Mouse (Mus musculus) limb, embryonic 11.5 days (tissue): ENCODE results near the gene 4430402I18Rik. TPM values are rescaled to one million over a fixed set of nuclear protein-coding genes. Genes with fewer than 3 reads are reported as not detected.

Experiments used
- ATAC-seq: fragments of 200-750 bp; cut with Nextera tagmentation; 2 replicates; pipeline ENCODE4 v1.8.0; 2017; ENCODE audit warnings: low read depth; ENCODE audit not compliant: insufficient number of reproducible peaks, low FRiP score, low TSS enrichment
- DNase-seq: peaks from one replicate; pipeline ENCODE4 v3.0.0-alpha.2; 2015; ENCODE audit warnings: low spot score
- H3K27ac ChIP-seq: fragments of 300-500 bp; sonication (generic); replicated peaks from 2 replicates; pipeline ENCODE4 v1.5.1; 2014; ENCODE audit warnings: low read depth, mild to moderate bottlenecking, low read length
- H3K27me3 ChIP-seq: fragments of 300-500 bp; sonication (generic); 2 replicates; pipeline ENCODE4 v1.6.1; 2014; ENCODE audit warnings: mild to moderate bottlenecking, low read length, mixed read lengths; ENCODE audit not compliant: control insufficient read depth, insufficient read depth
- H3K36me3 ChIP-seq: fragments of 300-500 bp; sonication (generic); 2 replicates; pipeline ENCODE4 v1.6.1; 2014; ENCODE audit warnings: mild to moderate bottlenecking, low read length, moderate library complexity, mixed read lengths; ENCODE audit not compliant: control insufficient read depth, insufficient read depth
- H3K4me1 ChIP-seq: fragments of 300-500 bp; sonication (generic); 2 replicates; pipeline ENCODE4 v1.6.1; 2014; ENCODE audit warnings: low read length, mixed read lengths; ENCODE audit not compliant: control insufficient read depth, insufficient read depth
- H3K4me2 ChIP-seq: fragments of 300-500 bp; sonication (generic); 2 replicates; pipeline ENCODE4 v1.6.1; 2014; ENCODE audit warnings: low read depth, mild to moderate bottlenecking, moderate library complexity; ENCODE audit not compliant: severe bottlenecking
- H3K4me3 ChIP-seq: fragments of 300-500 bp; sonication (generic); 2 replicates; pipeline ENCODE4 v1.5.1; 2014; ENCODE audit warnings: low read depth, low read length
- H3K9ac ChIP-seq: fragments of 300-500 bp; sonication (generic); 2 replicates; pipeline ENCODE4 v1.6.1; 2014; ENCODE audit warnings: mild to moderate bottlenecking, low read length
- H3K9me3 ChIP-seq: fragments of 300-500 bp; sonication (generic); 2 replicates; pipeline ENCODE4 v1.6.1; 2016; ENCODE audit warnings: low read length; ENCODE audit not compliant: control insufficient read depth
- WGBS: fragments of 180-500 bp; shearing (Covaris S2); extraction: QIAGEN DNeasy Blood & Tissue Kit; methylation state at CpG from one replicate; pipeline ENCODE4 v1.1.7; 2014; 5-methylcytosine and 5-hydroxymethylcytosine counted together
- polyA plus RNA-seq: library from polyadenylated mRNA; unstranded; fragments of >200 nt; fragmentation: Nextera tagmentation; extraction: Ambion mirVana; gene quantifications from 2 replicates; pipeline ENCODE4 v1.2.1, GENCODE M21; 2014

4430402I18Rik gene
- polyA plus RNA-seq, 1 experiment from 2014 or later: 0.37 TPM

DNA sequence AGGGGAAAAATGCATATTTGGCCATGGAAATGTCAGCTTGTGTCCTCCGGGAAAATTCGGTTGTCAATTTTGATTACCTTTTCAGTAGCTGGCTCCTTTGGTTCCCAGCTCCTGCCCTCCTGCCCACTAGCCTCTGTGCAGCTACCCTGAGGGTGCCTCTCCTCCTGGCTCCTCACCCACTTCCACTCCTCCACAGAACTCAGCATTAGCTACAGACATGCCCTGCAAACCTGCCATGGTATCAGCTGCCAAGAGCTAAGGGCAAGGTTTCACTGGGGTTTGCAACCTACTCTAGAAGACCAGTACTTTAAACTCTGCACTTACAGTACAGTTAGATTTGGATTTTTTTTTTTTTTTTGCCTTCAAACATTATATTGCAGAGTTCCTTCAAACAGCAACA, 88.1 kb downstream of the 4430402I18Rik start:
- Histone ChIP-seq H3K27ac (no peak overlapping the region), H3K4me2 (no peak overlapping the region), H3K4me3 (no peak overlapping the region), H3K9me3 (no peaks in the 10 kb centered on the region), H3K4me1 (no peaks in the 10 kb centered on the region), H3K27me3 (no peaks in the 10 kb centered on the region), H3K36me3 (no peaks in the 10 kb centered on the region), H3K9ac (no peak overlapping the region)
- DNase-seq (no peak), ATAC-seq (no peak)
- 94% methylated on average over 2 of the region's 2 CpGs for WGBS

DNA sequence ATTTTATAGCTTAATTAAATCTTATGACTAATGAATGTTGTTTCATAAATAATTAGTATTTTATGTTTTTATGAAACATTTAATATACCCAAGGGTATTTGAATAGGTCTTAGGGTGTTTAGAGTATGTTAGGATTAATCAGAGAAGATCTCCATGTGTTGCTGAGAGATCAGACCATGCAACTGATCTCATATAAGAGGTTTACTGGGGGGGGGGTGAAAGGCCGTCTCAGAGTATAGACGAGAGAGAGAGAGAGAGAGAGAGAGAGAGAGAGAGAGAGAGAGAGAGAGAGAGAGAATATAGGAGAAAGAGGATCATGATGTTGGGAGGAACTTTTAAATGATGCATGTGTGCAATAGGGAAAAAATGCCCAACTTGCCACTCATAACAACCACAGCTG, 97.2 kb downstream of the 4430402I18Rik start:
- Histone ChIP-seq H3K36me3 (no peaks in the 10 kb centered on the region), H3K4me2 (no peak overlapping the region), H3K9ac (no peak overlapping the region), H3K4me3 (no peak overlapping the region), H3K9me3 (no peaks in the 10 kb centered on the region), H3K27me3 (no peaks in the 10 kb centered on the region), H3K4me1 (no peaks in the 10 kb centered on the region), H3K27ac (no peak overlapping the region)
- 79% methylated on average over 2 of the region's 2 CpGs for WGBS
- ATAC-seq (no peak), DNase-seq (no peak)

DNA sequence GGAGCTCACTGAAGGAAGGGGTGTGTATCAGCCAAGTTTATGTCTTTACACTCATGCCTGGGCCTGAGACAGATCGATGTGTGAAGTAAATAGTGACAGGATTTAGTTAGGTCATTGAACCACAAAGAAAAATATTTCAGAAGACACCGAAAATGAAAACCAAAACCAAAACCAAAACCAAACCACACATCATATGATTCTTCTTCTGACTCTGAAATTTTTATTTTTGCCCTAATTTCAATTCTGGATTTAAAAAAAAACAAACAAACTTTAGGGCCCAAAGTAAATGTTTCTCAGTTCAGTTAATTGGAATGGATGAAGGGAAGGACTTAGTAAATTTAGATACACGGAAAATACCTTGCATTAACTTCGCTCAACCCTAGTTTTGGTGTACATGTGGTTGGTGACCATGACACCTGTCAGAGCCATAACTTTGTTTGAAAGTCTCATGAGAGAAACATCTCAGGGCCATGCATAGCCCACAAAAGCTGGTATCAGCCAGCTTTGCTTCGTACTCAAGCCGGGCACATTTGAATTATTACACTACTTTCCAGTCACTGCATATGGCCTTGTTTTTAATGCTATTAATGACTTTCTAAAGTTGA, 98.2 kb downstream of the 4430402I18Rik start:
- no peaks in the 10 kb centered on the region for H3K36me3 ChIP-seq
- no peak overlapping the region for H3K4me3 ChIP-seq
- 90% methylated on average over 6 of the region's 6 CpGs for WGBS
- H3K9me3 ChIP-seq: no peaks in the 10 kb centered on the region
- no peak overlapping the region for H3K4me2 ChIP-seq
- no peak overlapping the region for H3K27ac ChIP-seq
- H3K4me1 ChIP-seq: no peaks in the 10 kb centered on the region
- H3K27me3 ChIP-seq: no peaks in the 10 kb centered on the region
- ATAC-seq (no peak), DNase-seq (no peak)
- no peak overlapping the region for H3K9ac ChIP-seq

DNA sequence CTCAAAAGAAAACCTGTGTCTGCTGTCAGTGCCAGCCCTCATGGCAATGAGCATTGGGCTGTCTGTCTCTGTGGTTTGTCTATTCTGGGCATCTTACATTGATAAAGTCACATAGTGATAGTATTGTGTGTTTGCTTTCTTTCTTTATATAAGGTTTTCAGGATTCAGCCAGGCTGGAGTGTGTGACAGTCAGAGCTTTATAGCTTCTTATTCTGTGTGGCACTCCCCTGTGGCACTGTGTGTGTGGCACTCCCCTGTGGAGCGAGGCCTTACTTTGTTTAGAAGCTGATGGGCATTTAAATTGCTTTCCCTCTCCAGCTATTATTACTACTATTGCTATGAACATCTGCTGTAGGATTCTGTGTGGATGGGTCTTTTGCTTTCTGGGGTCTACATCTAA, 102.1 kb downstream of the 4430402I18Rik start:
- Histone ChIP-seq H3K9me3 (no peaks in the 10 kb centered on the region), H3K36me3 (no peaks in the 10 kb centered on the region), H3K27ac (no peak overlapping the region), H3K27me3 (no peaks in the 10 kb centered on the region), H3K9ac (no peak overlapping the region), H3K4me3 (no peak overlapping the region), H3K4me2 (no peak overlapping the region), H3K4me1 (no peaks in the 10 kb centered on the region)
- ATAC-seq (no peak), DNase-seq (no peak)
- WGBS: 68% methylated on average over 1 of the region's 1 CpGs

DNA sequence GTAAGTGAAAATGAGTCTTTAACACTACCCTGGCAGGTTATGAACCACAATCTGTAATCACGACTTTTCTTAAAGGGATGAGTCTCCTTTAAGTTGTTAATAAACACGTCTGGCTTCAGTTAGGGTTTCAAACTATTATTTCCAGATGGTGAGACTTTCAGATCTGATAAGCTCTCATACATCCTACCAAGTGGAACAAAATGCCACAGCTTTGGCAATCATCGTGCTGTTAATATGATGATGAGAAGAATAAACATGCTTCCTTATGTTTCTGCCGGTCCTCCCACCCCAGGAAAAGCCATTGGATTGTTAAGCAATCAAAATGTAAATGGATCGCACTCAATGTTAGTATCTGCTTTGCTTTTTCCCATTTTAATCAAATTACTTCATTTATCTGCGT, 102.6 kb downstream of the 4430402I18Rik start:
- H3K4me3 ChIP-seq: no peak overlapping the region
- H3K9ac ChIP-seq: no peak overlapping the region
- H3K27me3 ChIP-seq: no peaks in the 10 kb centered on the region
- ATAC-seq: no peak
- no peak overlapping the region for H3K27ac ChIP-seq
- H3K9me3 ChIP-seq: no peaks in the 10 kb centered on the region
- H3K4me2 ChIP-seq: no peak overlapping the region
- no peak for DNase-seq
- H3K36me3 ChIP-seq: no peaks in the 10 kb centered on the region
- H3K4me1 ChIP-seq: no peaks in the 10 kb centered on the region
- WGBS: 48% methylated on average over 6 of the region's 6 CpGs

DNA sequence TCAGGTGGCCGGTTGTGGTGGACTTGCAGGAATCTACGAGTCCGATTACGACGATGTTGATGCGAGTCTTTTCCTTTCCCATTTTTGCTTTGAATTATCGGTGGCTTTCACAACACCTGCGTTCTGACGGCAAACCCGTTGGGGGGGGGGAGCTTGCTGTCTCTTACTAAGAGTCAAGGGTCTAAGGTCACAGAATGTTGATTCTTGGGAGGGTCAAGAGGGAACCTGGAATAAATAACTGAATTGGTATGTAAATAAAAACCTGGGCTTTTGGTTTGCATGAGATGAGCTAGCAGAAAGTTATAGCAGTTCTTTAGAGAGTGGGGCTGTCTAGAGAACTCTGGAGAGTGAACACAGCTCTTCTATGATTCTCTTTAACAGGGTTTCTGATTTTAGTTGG, 104.0 kb downstream of the 4430402I18Rik start:
- WGBS: 88% methylated on average over 10 of the region's 10 CpGs
- ATAC-seq: no peak
- H3K4me1 ChIP-seq: no peaks in the 10 kb centered on the region

DNA sequence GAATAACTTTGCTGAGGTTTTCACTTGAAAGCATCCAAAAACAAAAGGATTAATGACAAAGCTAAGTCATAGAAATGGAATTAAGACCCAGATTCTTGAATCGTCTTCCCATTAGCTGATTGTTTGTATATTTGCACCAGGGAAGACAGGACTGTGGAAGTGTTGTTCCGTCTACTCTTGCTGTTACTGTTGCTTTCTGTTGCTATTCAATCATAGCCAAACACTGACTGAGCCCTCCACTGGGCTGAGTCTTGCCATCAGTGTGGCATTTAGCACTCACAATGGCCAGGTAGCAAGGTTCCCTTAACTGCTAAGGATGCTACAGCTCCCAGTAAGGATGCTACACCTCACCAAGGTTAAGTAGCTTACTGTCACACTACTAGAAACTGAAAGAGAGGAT, 107.4 kb downstream of the 4430402I18Rik start:
- Histone ChIP-seq H3K9me3 (no peaks in the 10 kb centered on the region), H3K27ac (no peak overlapping the region), H3K36me3 (no peaks in the 10 kb centered on the region), H3K4me2 (no peak overlapping the region), H3K4me3 (no peak overlapping the region), H3K9ac (no peak overlapping the region), H3K27me3 (no peaks in the 10 kb centered on the region), H3K4me1 (no peaks in the 10 kb centered on the region)
- 87% methylated on average over 2 of the region's 2 CpGs for WGBS
- ATAC-seq (no peak), DNase-seq (no peak)

More for the DNA sequence above, 104.0 kb downstream of the 4430402I18Rik start:
- Histone ChIP-seq H3K9me3 (no peaks in the 10 kb centered on the region), H3K9ac (no peak overlapping the region), H3K27me3 (no peaks in the 10 kb centered on the region), H3K4me3 (no peak overlapping the region), H3K27ac (no peak overlapping the region), H3K4me2 (no peak overlapping the region), H3K36me3 (no peaks in the 10 kb centered on the region)
- DNase-seq: no peak

DNA sequence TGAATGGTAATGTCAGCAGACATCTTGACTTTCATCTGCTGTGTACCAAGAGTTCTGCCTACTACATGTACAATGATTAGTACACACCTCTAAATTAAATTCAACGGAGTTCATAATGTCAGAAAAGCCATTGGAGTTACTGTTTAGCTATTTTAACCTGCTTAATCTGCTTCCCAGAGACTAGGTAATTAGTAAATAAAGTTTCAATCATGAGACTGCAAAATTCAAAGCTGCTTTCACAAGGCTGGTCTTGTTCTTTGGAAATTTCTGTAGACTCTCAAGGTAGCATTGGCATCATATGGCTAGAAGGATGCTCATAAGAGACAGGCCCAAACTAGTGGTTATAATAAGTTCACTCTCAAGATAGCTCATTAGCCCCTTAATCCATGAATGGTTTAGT, 112.8 kb downstream of the 4430402I18Rik start:
- H3K4me3 ChIP-seq: no peak overlapping the region
- H3K9me3 ChIP-seq: no peaks in the 10 kb centered on the region
- no peak overlapping the region for H3K9ac ChIP-seq
- no peak for DNase-seq
- ATAC-seq: no peak
- H3K36me3 ChIP-seq: no peaks in the 10 kb centered on the region
- H3K27ac ChIP-seq: no peak overlapping the region
- H3K4me1 ChIP-seq: no peaks in the 10 kb centered on the region
- no peaks in the 10 kb centered on the region for H3K27me3 ChIP-seq
- H3K4me2 ChIP-seq: no peak overlapping the region
- 70% methylated on average over 1 of the region's 1 CpGs for WGBS

DNA sequence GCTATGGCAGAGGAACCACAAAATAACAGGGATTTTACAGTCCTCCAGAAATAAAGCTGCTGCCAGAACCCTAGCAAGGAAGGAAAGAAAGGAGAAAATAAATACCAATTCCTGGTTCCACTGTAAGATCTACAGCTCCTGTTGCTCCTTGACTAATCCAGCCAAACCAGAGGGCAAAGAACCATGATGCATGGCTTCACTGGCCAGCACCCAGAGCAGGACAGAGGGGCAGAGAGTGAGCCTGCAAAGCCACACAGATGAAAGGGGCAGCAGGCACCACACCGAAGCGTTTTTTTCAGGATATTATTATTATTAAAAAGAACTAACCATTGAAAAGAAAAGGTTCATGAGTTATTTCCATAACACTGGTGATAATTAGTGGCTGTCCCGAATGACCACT, 115.6 kb downstream of the 4430402I18Rik start:
- Histone ChIP-seq H3K36me3 (no peaks in the 10 kb centered on the region), H3K27ac (no peak overlapping the region), H3K4me3 (no peak overlapping the region), H3K4me1 (no peaks in the 10 kb centered on the region), H3K9ac (no peak overlapping the region), H3K9me3 (no peaks in the 10 kb centered on the region), H3K27me3 (no peaks in the 10 kb centered on the region), H3K4me2 (no peak overlapping the region)
- DNase-seq (no peak), ATAC-seq (no peak)
- WGBS: 87% methylated on average over 3 of the region's 3 CpGs
